Mouse (Mus musculus) left cerebral cortex, postnatal 14 days (tissue): ENCODE measurements at regions not wholly inside any gene's neighbourhood (a gene's known extent, or its start where the extent isn't known, plus 50 kb on each side); places are given as distances from the start of the nearest gene placed in this dataset.

Experiments
- DNase-seq, 2 experiments: peaks; one replicate each; pipeline ENCODE4 v3.0.0; 2021 to 2022; ENCODE audit warnings: low spot score in 2 of 2, mixed read lengths in 1 of 2
- intact Hi-C: fragments of 180-260 bp; cut with DNase I; formaldehyde crosslinking; loops from one replicate; pipeline ENCODE4 v1.15.1; 2025

DNA sequence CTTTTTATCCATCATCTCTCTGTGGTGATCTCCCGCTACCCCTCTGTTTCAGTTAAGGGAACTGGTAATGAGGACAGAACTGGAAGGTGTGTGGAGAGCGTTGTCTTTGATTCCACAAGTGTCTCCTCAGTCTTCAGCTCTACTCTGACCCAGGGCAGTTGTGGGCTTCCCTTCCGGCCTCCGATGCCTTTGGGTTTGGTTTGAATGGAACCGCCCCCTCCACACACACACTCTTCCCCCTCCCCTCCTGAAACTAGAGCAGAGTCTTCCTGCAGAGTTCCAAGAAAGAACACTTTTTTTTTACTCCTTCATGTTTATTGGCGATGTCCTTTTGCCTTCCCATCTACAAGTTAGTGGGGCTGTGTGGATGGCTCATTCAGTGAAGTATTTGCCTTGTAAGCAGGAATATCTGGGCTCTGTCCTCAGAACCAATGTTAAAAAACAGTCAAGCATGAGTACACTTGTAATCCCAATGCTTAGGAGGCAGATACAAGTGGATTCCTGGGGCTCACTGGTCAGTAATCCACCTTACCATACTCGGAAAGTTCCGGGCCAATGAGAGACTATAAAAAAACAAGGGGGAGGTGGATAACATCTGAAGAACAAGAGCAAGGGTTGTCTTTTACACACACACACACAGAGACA lies 70.9 kb upstream of the Magi1 start:
- intact Hi-C loops, result no loop called here
- DNase-seq, result no peak

DNA sequence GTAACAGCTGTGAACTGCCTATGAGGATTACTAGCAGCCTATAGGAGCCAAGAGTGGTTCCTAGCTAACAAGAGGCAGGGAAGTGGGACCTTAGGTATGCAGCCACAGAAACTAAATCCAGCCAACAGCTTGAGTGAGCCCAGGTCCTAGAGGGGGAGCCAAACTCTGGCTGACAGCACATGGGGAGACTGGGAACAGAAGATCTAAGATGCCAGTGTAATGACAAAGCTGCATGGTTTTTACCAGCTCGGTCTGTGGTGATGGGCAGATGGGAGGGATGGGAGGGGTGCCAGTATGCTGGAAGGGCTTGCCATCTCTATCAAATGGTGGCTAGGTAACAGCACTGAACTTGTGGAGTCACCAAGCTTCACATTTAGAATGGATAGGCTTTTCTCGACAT lies 60.6 kb upstream of the Magi1 start:
- intact Hi-C loops, result no loop called here
- no peak for DNase-seq

DNA sequence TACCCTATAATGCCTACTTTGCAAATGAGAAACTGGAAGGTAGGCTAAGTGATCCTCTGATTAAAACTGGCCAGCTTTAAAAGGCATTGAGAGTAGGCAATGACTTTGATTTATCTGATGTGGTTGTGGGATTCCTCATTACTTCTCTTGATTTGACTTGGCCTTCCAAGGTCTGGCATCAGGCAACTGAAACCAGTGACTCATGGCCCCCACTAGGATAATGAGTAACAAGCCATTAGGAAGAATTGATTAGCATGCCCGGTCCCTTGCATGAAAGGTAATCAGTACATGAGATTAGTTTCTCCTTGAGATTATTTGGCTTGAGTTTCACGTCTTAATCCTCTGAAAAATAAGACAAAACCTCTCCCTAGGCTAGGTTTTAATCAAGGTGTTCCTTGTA lies 56.8 kb upstream of the Magi1 start:
- intact Hi-C loops, result no loop called here
- no peak for DNase-seq

DNA sequence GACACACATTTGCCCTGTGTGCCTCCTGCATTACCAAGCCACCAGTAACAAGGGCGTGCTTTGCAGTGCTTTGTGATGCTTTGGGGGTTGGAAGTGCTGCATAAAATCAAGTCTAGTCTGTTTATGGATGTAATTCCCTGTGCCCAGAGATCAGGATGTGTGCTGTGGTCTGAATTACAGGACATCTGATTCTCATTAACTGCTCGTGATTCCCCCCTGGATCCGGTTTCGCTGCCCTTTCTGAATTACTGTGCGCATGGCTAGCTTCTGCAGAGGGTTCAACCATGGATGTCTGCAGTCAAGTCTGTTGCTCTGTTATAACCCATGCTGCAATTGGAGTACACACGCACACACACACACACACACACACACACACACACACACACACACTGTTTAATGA lies 52.5 kb upstream of the Magi1 start:
- intact Hi-C loops, result no loop called here
- DNase-seq, result no peak
